Mouse (Mus musculus): ENCODE measurements around the gene Pdcd1. TPM values are rescaled to one million over a fixed set of nuclear protein-coding genes. Genes with fewer than 3 reads are reported as not detected.
"Not testable (repeated sequence)": the region's sequence is repeated elsewhere in the genome, so short reads cannot be mapped to it uniquely, and the experiment has no call there.

Pdcd1 gene
- polyA plus RNA-seq, 1 experiment from 2014 or later: not detected

- not testable (repeated sequence) for H3K27me3 ChIP-seq (ENCODE audit: control insufficient read depth, insufficient read depth, low read depth, low read length); H3K4me3 ChIP-seq (ENCODE audit: low read depth, low read length); H3K4me2 ChIP-seq (ENCODE audit: low read length); H3K27ac ChIP-seq (ENCODE audit: low read length); H3K36me3 ChIP-seq (ENCODE audit: control insufficient read depth, insufficient read depth, low read length); H3K9me3 ChIP-seq (replicated peaks; ENCODE audit: control insufficient read depth, low read length, poor library complexity, severe bottlenecking); H3K9ac ChIP-seq (ENCODE audit: low read depth, low read length); ATAC-seq; H3K4me1 ChIP-seq (ENCODE audit: control insufficient read depth, insufficient read depth, low read length)
- WGBS: 90% methylated on average over 2 of the region's 2 CpGs
Observed at GRCm38 (mm10) chr1:94005954-94006506, 46.3 kb downstream of the Pdcd1 start.

GRCm38 (mm10) chr1:94001023-94001422, 51.3 kb downstream of the Pdcd1 start:
- WGBS: 80% methylated on average over 2 of the region's 2 CpGs
- no peak overlapping the region for H3K27ac ChIP-seq (ENCODE audit: low read length)
- H3K27me3 ChIP-seq (ENCODE audit: control insufficient read depth, insufficient read depth, low read depth, low read length): no peaks in the 10 kb centered on the region
- H3K4me2 ChIP-seq (ENCODE audit: low read length): no peak overlapping the region
- no peak overlapping the region for H3K4me3 ChIP-seq (ENCODE audit: low read depth, low read length)
- no peaks in the 10 kb centered on the region for H3K36me3 ChIP-seq (ENCODE audit: control insufficient read depth, insufficient read depth, low read length)
- H3K4me1 ChIP-seq (ENCODE audit: control insufficient read depth, insufficient read depth, low read length): no peaks in the 10 kb centered on the region
- H3K9me3 ChIP-seq (replicated peaks; ENCODE audit: control insufficient read depth, low read length, poor library complexity, severe bottlenecking): no peaks in the 10 kb centered on the region
- no peak overlapping the region for H3K9ac ChIP-seq (ENCODE audit: low read depth, low read length)
- no peak for ATAC-seq

GRCm38 (mm10) chr1:93991491-93991890, 60.9 kb downstream of the Pdcd1 start:
- H3K9ac ChIP-seq (ENCODE audit: low read depth, low read length); H3K4me3 ChIP-seq (ENCODE audit: low read depth, low read length); H3K9me3 ChIP-seq (replicated peaks; ENCODE audit: control insufficient read depth, low read length, poor library complexity, severe bottlenecking); H3K4me2 ChIP-seq (ENCODE audit: low read length); H3K27me3 ChIP-seq (ENCODE audit: control insufficient read depth, insufficient read depth, low read depth, low read length); ATAC-seq; H3K4me1 ChIP-seq (ENCODE audit: control insufficient read depth, insufficient read depth, low read length); H3K36me3 ChIP-seq (ENCODE audit: control insufficient read depth, insufficient read depth, low read length); H3K27ac ChIP-seq (ENCODE audit: low read length): not testable (repeated sequence)
- 84% methylated on average over 3 of the region's 3 CpGs for WGBS

- H3K27me3 ChIP-seq (ENCODE audit: control insufficient read depth, insufficient read depth, low read depth, low read length); H3K4me3 ChIP-seq (ENCODE audit: low read depth, low read length); H3K4me2 ChIP-seq (ENCODE audit: low read length); H3K27ac ChIP-seq (ENCODE audit: low read length); H3K4me1 ChIP-seq (ENCODE audit: control insufficient read depth, insufficient read depth, low read length); H3K36me3 ChIP-seq (ENCODE audit: control insufficient read depth, insufficient read depth, low read length); H3K9me3 ChIP-seq (replicated peaks; ENCODE audit: control insufficient read depth, low read length, poor library complexity, severe bottlenecking); H3K9ac ChIP-seq (ENCODE audit: low read depth, low read length); ATAC-seq: not testable (repeated sequence)
- WGBS: 77% methylated on average over 2 of the region's 2 CpGs
Observed at GRCm38 (mm10) chr1:93991068-93991467, 61.3 kb downstream of the Pdcd1 start.

- H3K27ac ChIP-seq (ENCODE audit: low read length): not testable (repeated sequence)
- 90% methylated on average over 7 of the region's 8 CpGs for WGBS
Observed at GRCm38 (mm10) chr1:93990209-93990608, 62.1 kb downstream of the Pdcd1 start, which contains the start of gene Gal3st2c. Gene Gal3st2c, plus strand, starts transcription at chr1:93990509.

GRCm38 (mm10) chr1:93988786-93989185, 63.6 kb downstream of the Pdcd1 start:
- no peak overlapping the region for H3K4me2 ChIP-seq (ENCODE audit: low read length)
- no peaks in the 10 kb centered on the region for H3K36me3 ChIP-seq (ENCODE audit: control insufficient read depth, insufficient read depth, low read length)
- ATAC-seq: no peak
- H3K9ac ChIP-seq (ENCODE audit: low read depth, low read length): no peak overlapping the region
- no peak overlapping the region for H3K27ac ChIP-seq (ENCODE audit: low read length)
- no peaks in the 10 kb centered on the region for H3K27me3 ChIP-seq (ENCODE audit: control insufficient read depth, insufficient read depth, low read depth, low read length)
- no peak overlapping the region for H3K4me3 ChIP-seq (ENCODE audit: low read depth, low read length)
- 86% methylated on average over 3 of the region's 3 CpGs for WGBS
- no peaks in the 10 kb centered on the region for H3K4me1 ChIP-seq (ENCODE audit: control insufficient read depth, insufficient read depth, low read length)
- no peaks in the 10 kb centered on the region for H3K9me3 ChIP-seq (replicated peaks; ENCODE audit: control insufficient read depth, low read length, poor library complexity, severe bottlenecking)

More at GRCm38 (mm10) chr1:93990209-93990608, 62.1 kb downstream of the Pdcd1 start, which contains the start of gene Gal3st2c:
- H3K4me2 ChIP-seq (ENCODE audit: low read length); H3K36me3 ChIP-seq (ENCODE audit: control insufficient read depth, insufficient read depth, low read length); H3K9ac ChIP-seq (ENCODE audit: low read depth, low read length); ATAC-seq; H3K27me3 ChIP-seq (ENCODE audit: control insufficient read depth, insufficient read depth, low read depth, low read length); H3K4me1 ChIP-seq (ENCODE audit: control insufficient read depth, insufficient read depth, low read length); H3K9me3 ChIP-seq (replicated peaks; ENCODE audit: control insufficient read depth, low read length, poor library complexity, severe bottlenecking); H3K4me3 ChIP-seq (ENCODE audit: low read depth, low read length): not testable (repeated sequence)

Other genes starting within 250 kb of the Pdcd1 start
- 10.0 and 10.4 TPM in 2 replicates for gene Ing5, start 248.6 kb downstream of the Pdcd1 start, polyA plus RNA-seq (2015; fragmentation: Nextera tagmentation; extraction: Ambion mirVana)
- 15.7 and 16.7 TPM in 2 replicates for gene D2hgdh, start 227.6 kb downstream of the Pdcd1 start, polyA plus RNA-seq (2015; fragmentation: Nextera tagmentation; extraction: Ambion mirVana)
- gene Gal3st2, start 191.2 kb downstream of the Pdcd1 start, polyA plus RNA-seq (2015; fragmentation: Nextera tagmentation; extraction: Ambion mirVana): not detected in 2 replicates
- gene Gal3st2b, start 134.2 kb downstream of the Pdcd1 start, polyA plus RNA-seq (2015; fragmentation: Nextera tagmentation; extraction: Ambion mirVana): not detected in 2 replicates
- not detected in 2 replicates for gene Gal3st2c, start 62.0 kb downstream of the Pdcd1 start, polyA plus RNA-seq (2015; fragmentation: Nextera tagmentation; extraction: Ambion mirVana)
- not detected in 2 replicates for gene Neu4, start 32.1 kb downstream of the Pdcd1 start, polyA plus RNA-seq (2015; fragmentation: Nextera tagmentation; extraction: Ambion mirVana)

Measured in midbrain, embryonic 16.5 days (tissue).